Mouse (Mus musculus): ENCODE data around the gene Zbtb8os.

GRCm38 (mm10) chr4:129292831-129293230 is 42.7 kb upstream of the Zbtb8os start:
- TF ChIP-seq CTCF (IDR thresholded peaks at IDR 0.05; ENCODE audit: control insufficient read depth, insufficient read depth, low read length) (no peak), POLR2A (IDR thresholded peaks at IDR 0.05; ENCODE audit: borderline replicate concordance, control insufficient read depth, low read depth, low read length) (no peak)
